Mouse (Mus musculus): ENCODE results near the gene Mettl8.

Mettl8 gene

GRCm38 (mm10) chr2:70962921-70963320, 92.5 kb downstream of the Mettl8 start:
- CTCF ChIA-PET = no interaction called here
- POLR2A ChIA-PET = no interaction called here

DNA sequence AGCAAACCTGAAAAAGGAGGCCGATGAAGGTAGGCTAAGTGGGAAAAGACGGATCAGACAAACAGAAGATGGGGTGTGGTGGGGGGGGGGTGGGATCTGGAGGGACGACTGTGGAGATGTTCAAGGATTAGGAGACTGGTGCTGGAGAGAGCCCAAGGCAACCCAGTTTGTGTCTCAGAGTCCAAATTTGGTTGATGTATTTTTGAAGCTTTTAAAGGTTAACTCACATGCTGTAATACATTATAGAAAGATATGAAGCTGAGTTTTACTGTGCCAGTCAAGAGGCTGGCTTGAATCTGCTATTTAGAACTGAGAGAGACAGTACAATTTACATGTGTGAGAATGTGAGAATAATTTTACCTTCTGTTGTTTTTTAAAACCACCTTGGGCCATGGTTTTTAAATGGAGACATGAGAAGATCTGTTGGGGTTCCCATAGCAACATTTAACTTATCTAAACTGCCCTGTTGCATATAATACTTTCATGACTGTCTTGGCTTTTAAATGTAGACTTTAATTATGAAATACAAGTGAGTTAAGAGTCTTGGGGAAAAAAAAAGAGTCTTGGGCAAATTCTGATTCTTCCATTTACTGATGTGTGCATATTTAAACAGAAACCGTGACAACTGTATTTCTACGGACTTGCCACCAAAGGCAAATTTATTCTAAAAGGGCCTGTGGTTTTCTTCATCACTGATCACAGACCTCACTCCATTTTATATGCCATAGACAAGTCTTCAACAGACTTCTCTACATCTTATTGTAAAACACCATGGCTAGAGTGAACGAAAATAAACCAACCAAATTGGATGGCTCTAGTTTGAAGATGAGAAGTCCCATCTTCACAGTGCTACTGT, 94.1 kb downstream of the Mettl8 start:
- ChIA-PET POLR2A (interaction anchor here in 2 of 4 experiments (0.6 to 1.0 kb wide), 3 partner anchors 255 to 431 kb away, joined by 3 to 4 read pairs (median 3); no protein-coding TSS in a partner anchor), CTCF (no interaction called here)

- POLR2A ChIA-PET = interaction anchor here in 3 of 4 experiments (0.6 to 1.0 kb wide), 9 partner anchors 21 to 392 kb away, joined by 3 to 4 read pairs (median 3); no protein-coding TSS in a partner anchor
Measured at GRCm38 (mm10) chr2:70960090-70960489, 95.3 kb downstream of the Mettl8 start.

GRCm38 (mm10) chr2:70959337-70959736, 96.0 kb downstream of the Mettl8 start:
- POLR2A ChIA-PET = interaction anchor here in 1 of 4 experiments (0.6 kb wide), 1 partner anchor 452 kb away, joined by 3 read pairs; no protein-coding TSS in a partner anchor
- CTCF ChIA-PET = interaction anchor here in 1 of 4 experiments (0.5 kb wide), 1 partner anchor 300 kb away, joined by 3 read pairs; no protein-coding TSS in a partner anchor

More at GRCm38 (mm10) chr2:70960090-70960489, 95.3 kb downstream of the Mettl8 start:
- CTCF ChIA-PET = interaction anchor here in 2 of 4 experiments (0.5 kb wide), 2 partner anchors 77 to 1482 kb away, joined by 3 to 4 read pairs; no protein-coding TSS in a partner anchor

- ChIA-PET POLR2A (no interaction called here), CTCF (no interaction called here)
Measured at GRCm38 (mm10) chr2:70958536-70958935, 96.8 kb downstream of the Mettl8 start.

DNA sequence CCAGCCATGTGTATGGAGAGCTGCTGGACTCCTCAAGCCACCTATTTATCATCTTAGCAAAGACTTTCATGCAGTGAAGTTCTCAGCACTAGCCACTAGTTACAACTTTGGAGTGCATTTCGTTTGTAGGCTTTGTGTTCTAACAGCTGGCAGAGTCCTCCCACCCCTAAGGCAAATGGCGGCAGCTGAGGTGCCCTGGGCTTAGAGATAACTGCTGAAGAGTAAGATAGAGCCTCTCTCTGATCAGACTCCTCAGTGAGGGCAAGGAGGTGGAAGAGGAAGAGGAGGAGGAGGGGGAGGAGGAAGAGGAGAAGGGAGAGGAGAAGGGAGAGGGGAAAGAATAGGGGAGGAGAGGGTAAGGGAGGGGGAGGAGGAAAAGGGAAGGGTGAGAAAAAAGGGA, 101.8 kb downstream of the Mettl8 start:
- CTCF ChIA-PET = interaction anchor here in 1 of 4 experiments (0.6 kb wide), 1 partner anchor 228 kb away, joined by 13 read pairs; no protein-coding TSS in a partner anchor
- POLR2A ChIA-PET = no interaction called here

GRCm38 (mm10) chr2:70951944-70952343, 103.4 kb downstream of the Mettl8 start:
- ChIA-PET POLR2A (interaction anchor here (0.5 to 1.6 kb wide), 4 partner anchors 13 to 1796 kb away, joined by 3 to 5 read pairs (median 4); no protein-coding TSS in a partner anchor), CTCF (interaction anchor here in 1 of 4 experiments (0.6 kb wide), 1 partner anchor 1045 kb away, joined by 3 read pairs; no protein-coding TSS in a partner anchor)

GRCm38 (mm10) chr2:70944511-70945305, 110.7 kb downstream of the Mettl8 start:
- ChIA-PET CTCF (interaction anchor here in 1 of 4 experiments (0.6 to 0.7 kb wide), 3 partner anchors 36 to 470 kb away, joined by 3 to 6 read pairs (median 5); no protein-coding TSS in a partner anchor), POLR2A (interaction anchor here in 1 of 4 experiments (0.6 to 0.7 kb wide), 2 partner anchors 91 to 1065 kb away, joined by 3 to 4 read pairs; no protein-coding TSS in a partner anchor)

DNA sequence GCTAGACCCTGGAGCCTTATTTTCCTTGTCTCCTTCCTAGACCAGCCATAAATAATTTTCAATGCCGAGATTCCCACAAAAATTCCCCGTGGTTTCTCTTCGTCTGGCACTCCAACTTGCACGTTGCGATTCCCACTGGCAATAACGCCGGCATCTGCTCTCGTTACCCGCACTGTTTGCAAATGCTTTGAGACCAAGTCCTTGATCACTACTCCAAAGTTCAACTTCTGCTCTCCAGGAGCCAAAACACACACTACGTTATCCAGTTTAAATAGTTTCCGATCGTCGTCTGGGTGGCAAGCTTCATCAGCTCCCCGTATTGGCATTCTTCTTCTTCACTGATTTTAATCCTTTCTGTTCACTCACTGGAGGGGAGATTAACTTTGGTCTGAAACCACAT, 114.6 kb downstream of the Mettl8 start:
- CTCF ChIA-PET = no interaction called here
- POLR2A ChIA-PET = no interaction called here

DNA sequence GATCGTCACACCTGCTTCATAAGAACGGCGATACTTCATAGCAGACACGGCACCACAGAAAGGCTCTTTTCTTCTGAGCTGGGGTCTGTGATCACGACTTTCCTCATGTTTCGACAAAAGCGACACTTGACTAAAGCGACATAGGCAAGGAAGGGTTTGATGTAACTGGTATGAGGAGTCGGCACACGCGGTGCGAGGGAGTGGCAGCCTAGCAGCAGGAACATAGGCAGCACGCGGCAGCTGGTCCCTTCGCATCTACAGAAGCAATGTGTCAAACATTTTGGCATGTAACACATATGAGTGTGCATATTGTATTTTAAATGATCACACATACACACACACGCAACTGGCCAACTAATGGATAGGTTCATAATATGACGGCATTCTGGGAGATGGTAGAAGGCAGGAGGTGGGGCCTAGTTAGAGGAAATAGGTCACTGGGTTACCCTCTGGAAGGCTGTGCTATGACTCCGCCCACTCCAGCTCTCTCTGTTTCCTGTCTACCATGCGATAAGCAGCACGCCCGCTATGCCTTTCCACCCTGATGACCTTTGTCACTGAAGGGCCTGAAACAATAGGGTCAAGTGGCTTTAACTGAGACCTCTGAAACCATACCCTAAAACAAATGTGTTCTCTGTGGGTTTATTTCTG, 116.4 kb downstream of the Mettl8 start:
- CTCF ChIA-PET = no interaction called here
- POLR2A ChIA-PET = interaction anchor here (0.6 to 2.2 kb wide), 15 partner anchors 9 to 232 kb away, joined by 3 to 6 read pairs (median 4); partner anchors contain the start of gene Dcaf17 (in 1 of the 4)

GRCm38 (mm10) chr2:70934772-70935171, 120.6 kb downstream of the Mettl8 start:
- CTCF ChIA-PET = no interaction called here
- POLR2A ChIA-PET = no interaction called here

DNA sequence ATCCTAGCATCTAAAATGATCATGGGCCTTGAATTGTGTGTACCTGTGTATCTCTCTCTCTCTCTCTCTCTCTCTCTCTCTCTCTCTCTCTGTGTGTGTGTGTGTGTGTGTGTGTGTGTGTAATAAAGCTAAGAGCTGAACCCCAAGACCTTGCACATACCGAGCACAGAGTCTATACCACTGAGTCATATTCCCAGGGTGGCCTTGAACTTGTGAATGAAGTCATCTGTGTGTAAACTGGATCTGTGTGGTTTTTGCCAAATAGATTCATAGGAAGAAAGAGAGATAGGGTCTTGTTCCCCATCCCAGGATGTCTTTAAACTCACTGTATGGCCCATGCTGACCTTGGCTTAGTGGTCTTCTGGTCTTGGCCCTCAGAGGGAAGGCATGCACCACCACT, 121.9 kb downstream of the Mettl8 start:
- ChIA-PET POLR2A (no interaction called here), CTCF (interaction anchor here in 1 of 4 experiments (0.7 kb wide), 1 partner anchor 47 kb away, joined by 3 read pairs; no protein-coding TSS in a partner anchor)

DNA sequence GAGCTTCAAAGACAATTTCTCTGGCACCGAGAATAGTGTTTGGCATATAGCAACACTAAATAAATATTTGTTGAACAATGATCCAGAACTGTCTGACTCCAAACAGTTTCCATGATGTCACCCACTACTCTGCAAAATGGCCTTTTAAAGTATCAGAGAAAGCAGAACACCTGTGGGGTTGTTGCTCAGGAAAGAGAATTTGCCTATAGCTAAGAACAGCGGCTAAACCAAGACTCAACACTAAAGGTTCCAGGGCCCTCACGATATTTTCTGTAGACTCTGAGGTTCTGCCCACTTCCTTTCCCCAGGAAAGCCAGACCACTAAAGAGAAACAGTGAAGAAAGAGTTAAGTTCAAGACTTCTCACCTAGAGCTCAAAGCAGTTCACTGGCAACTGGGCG, 122.4 kb downstream of the Mettl8 start:
- CTCF ChIA-PET = interaction anchor here in 1 of 4 experiments (0.7 kb wide), 1 partner anchor 47 kb away, joined by 3 read pairs; no protein-coding TSS in a partner anchor

GRCm38 (mm10) chr2:70930631-70931288, 124.6 kb downstream of the Mettl8 start:
- POLR2A ChIA-PET = interaction anchor here in 1 of 4 experiments (0.7 kb wide), 1 partner anchor 58 kb away, joined by 5 read pairs; no protein-coding TSS in a partner anchor
- CTCF ChIA-PET = no interaction called here

More for the DNA sequence above, 122.4 kb downstream of the Mettl8 start:
- POLR2A ChIA-PET = no interaction called here

- ChIA-PET POLR2A (interaction anchor here in 1 of 4 experiments (1.2 to 1.8 kb wide), 2 partner anchors 9 to 21 kb away, joined by 3 to 4 read pairs; no protein-coding TSS in a partner anchor), CTCF (interaction anchor here in 1 of 4 experiments (0.5 kb wide), 1 partner anchor 235 kb away, joined by 4 read pairs; no protein-coding TSS in a partner anchor)
Measured at GRCm38 (mm10) chr2:70929714-70930113, 125.7 kb downstream of the Mettl8 start.

DNA sequence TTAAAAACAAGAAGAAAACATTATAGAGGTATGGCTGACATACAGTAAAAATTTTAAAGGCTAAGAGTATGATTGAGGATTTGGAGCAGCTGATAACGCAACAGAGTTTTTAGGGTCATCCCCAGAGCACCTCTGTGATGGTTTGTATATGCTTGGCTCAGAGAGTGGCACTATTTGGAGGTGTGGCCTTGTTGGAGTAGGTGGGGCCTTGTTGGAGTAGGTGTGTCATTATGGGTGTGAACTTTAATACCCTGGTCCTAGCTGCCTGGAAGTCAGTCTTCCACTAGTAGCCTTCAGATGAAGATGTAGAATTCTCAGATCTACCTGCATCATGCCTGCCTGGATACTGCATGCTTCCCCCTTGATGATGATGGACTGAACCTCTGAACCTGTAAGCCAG, 131.3 kb downstream of the Mettl8 start:
- ChIA-PET CTCF (no interaction called here), POLR2A (interaction anchor here in 1 of 4 experiments (0.6 to 1.3 kb wide), 2 partner anchors 15 to 18 kb away, joined by 3 to 5 read pairs; no protein-coding TSS in a partner anchor)

DNA sequence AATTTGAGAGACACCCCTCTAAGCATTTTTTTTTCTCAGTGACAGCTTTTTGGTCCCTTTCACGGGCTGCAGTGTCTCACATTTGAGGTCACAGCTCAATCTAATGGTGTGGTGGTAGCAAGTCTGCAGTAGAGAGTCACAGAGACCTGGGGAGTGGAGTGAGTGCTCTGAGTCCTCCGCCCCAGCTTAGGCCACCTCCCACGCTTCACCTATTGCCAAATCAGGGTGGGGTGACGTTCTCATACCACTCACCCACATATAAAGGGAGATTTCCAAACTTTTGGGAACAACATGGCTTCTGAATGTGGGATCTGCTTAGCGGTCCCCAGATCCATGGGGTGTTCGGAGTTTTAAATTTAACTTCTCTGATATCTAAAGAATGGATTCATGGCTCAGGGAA, 132.6 kb downstream of the Mettl8 start:
- ChIA-PET POLR2A (interaction anchor here in 2 of 4 experiments (0.6 to 1.3 kb wide), 3 partner anchors 14 to 133 kb away, joined by 3 to 5 read pairs (median 4); no protein-coding TSS in a partner anchor), CTCF (interaction anchor here in 1 of 4 experiments (0.5 kb wide), 1 partner anchor 126 kb away, joined by 4 read pairs; no protein-coding TSS in a partner anchor)

Measured in embryonic stem cell, embryonic (primary cell).